Mouse (Mus musculus): ENCODE data around the gene Rps25. TPM values are rescaled to one million over a fixed set of nuclear protein-coding genes. Genes with fewer than 3 reads are reported as not detected.
"Not testable (repeated sequence)": the region's sequence is repeated elsewhere in the genome, so short reads cannot be mapped to it uniquely, and the experiment has no call there.

Gene Rps25
- polyA plus RNA-seq, 1 experiment from 2014 or later = 742 TPM

DNA sequence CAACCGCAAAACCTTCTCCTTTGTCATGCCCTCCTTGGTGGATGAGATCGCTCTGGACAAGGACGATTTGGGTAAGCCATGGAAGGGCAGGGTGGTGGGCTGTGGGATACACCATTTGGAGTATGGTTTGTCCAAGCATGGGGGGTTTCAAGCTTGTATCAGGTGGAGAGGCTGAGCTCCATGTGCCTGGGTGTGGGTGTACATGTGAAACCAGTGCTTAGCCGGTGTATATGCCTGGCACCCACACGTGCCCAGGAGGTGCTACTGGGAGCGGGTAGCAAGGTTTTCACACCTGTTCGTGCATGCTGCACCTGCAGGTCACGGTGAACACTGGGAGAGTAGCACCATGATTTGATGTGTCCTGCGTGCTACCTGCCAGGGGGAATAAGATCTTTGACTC is 8.4 kb upstream of the Rps25 start:
- H3K9ac ChIP-seq (ENCODE audit: low read depth, low read length) = peak overlapping the region; percentile 95; the same call in 1 of the 2 replicates
- WGBS = 81% methylated on average over 9 of the region's 9 CpGs
- no peak for ATAC-seq

DNA sequence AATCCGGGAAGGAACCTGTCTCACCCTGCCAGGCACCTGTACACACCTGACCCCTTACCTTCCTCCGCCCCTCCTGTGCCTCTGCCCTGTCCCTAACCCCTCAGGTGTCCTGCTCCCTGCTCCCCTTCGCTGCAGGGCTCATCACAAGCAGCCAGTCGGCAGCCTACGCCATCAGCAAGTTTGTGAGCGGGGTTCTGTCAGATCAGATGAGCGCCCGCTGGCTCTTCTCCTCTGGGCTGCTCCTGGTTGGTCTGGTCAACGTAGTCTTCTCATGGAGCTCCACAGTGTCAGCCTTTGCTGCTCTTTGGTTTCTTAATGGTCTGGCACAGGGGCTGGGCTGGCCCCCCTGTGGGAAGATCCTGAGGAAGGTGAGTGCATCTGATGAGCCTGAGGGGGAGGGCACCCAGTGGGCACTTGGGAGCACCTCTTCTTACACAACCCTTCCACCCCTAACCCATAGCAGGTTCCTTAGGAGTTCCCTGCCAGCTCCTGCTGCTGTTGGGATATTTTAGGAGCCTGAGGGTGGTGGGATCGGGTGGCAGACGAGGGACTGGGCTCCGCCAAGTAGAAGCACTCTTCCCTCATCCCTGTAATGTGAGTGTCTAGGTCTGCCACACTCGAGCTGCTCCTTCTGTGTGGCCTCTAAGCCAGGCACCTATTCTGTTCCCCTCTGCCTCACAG is 7.7 kb upstream of the Rps25 start:
- peak overlapping the region; percentile 90 for H3K4me2 ChIP-seq (ENCODE audit: low read length)
- WGBS = 85% methylated on average over 13 of the region's 13 CpGs
- H3K27ac ChIP-seq (ENCODE audit: low read depth, low read length) = no peak overlapping the region
- peaks cover 27% of the 10 kb centered on the region for H3K36me3 ChIP-seq (ENCODE audit: control insufficient read depth, insufficient read depth, low read length)
- no peak for ATAC-seq
- no peaks in the 10 kb centered on the region for H3K9me3 ChIP-seq (ENCODE audit: control insufficient read depth, low read length)
- H3K4me1 ChIP-seq (ENCODE audit: control insufficient read depth, insufficient read depth, low read depth, low read length) = peaks cover 19% of the 10 kb centered on the region
- no peaks in the 10 kb centered on the region for H3K27me3 ChIP-seq (replicated peaks; ENCODE audit: control insufficient read depth, insufficient read depth, low read length)
- peak overlapping the region; percentile 26; the same call in 1 of the 2 replicates for H3K9ac ChIP-seq (ENCODE audit: low read depth, low read length)
- H3K4me3 ChIP-seq (ENCODE audit: low read length) = peak overlapping the region; percentile 79

More for the DNA sequence above, 8.4 kb upstream of the Rps25 start:
- Histone ChIP-seq H3K4me3 (ENCODE audit: low read length) (peak overlapping the region; percentile 79), H3K4me1 (ENCODE audit: control insufficient read depth, insufficient read depth, low read depth, low read length) (peaks cover 19% of the 10 kb centered on the region), H3K36me3 (ENCODE audit: control insufficient read depth, insufficient read depth, low read length) (peaks cover 21% of the 10 kb centered on the region), H3K27ac (ENCODE audit: low read depth, low read length) (peak overlapping the region; percentile 55), H3K9me3 (ENCODE audit: control insufficient read depth, low read length) (no peaks in the 10 kb centered on the region), H3K4me2 (ENCODE audit: low read length) (peak overlapping the region; percentile 90), H3K27me3 (replicated peaks; ENCODE audit: control insufficient read depth, insufficient read depth, low read length) (no peaks in the 10 kb centered on the region)

DNA sequence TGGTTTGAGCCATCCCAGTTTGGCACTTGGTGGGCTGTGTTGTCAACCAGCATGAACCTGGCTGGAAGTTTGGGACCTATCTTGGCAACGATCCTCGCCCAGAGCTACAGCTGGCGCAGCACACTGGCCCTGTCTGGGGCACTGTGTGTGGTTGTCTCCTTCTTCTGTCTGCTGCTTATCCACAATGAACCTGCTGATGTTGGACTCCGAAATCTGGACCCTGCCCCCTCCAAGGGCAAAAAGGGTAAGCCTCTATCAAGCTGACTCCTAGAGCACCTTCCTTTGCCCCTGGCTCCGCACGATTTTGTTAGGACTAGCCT is 7.2 kb upstream of the Rps25 start:
- Histone ChIP-seq H3K27me3 (replicated peaks; ENCODE audit: control insufficient read depth, insufficient read depth, low read length) (no peaks in the 10 kb centered on the region), H3K9me3 (ENCODE audit: control insufficient read depth, low read length) (no peaks in the 10 kb centered on the region), H3K4me2 (ENCODE audit: low read length) (peak overlapping the region; percentile 9; the same call in 1 of the 2 replicates), H3K27ac (ENCODE audit: low read depth, low read length) (no peak overlapping the region), H3K9ac (ENCODE audit: low read depth, low read length) (no peak overlapping the region), H3K4me1 (ENCODE audit: control insufficient read depth, insufficient read depth, low read depth, low read length) (peaks cover 19% of the 10 kb centered on the region), H3K36me3 (ENCODE audit: control insufficient read depth, insufficient read depth, low read length) (peaks cover 30% of the 10 kb centered on the region), H3K4me3 (ENCODE audit: low read length) (no peak overlapping the region)
- WGBS = 85% methylated on average over 6 of the region's 6 CpGs
- no peak for ATAC-seq

DNA sequence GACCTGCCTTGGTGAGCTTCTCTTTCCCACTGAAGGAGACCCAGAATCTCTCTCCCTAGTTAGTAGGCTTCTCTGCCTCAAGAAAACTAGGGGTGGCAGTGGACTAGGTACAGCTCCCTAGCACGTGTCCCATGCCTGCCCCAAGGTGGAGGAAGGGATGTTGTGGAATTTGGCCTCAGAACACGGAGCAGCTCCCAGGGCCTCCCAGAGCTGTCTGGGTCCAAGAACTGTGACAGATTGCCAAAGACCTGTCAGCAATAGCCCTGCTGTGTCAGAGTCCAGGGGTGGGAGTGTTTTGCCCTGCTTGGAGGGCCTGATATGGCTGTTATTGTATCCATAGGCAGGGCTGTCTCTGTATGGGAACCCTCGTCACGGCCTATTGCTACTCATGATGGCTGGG is 5.9 kb upstream of the Rps25 start:
- H3K4me1 ChIP-seq (ENCODE audit: control insufficient read depth, insufficient read depth, low read depth, low read length) = peaks cover 26% of the 10 kb centered on the region
- H3K27me3 ChIP-seq (replicated peaks; ENCODE audit: control insufficient read depth, insufficient read depth, low read length) = no peaks in the 10 kb centered on the region
- H3K36me3 ChIP-seq (ENCODE audit: control insufficient read depth, insufficient read depth, low read length) = peaks cover 33% of the 10 kb centered on the region

DNA sequence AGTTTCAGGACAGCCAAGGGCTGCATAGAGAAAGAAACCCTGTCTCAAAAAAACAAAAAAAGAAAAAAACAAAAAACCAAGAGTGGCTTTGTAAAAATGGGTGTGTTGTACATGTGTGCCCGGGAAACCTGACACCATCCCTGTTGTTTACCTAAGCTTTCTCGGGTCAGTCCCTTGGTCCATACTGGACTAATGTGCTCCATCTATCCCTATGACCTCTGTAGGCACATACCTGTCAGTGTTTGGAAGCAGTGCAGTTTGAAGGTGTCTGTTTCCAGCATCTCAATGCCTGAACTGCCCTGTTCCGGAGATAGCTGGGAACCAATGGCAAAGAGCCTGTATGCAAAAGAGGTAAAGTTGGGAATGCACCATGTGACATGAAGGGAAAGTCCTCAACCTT is 1.9 kb upstream of the Rps25 start:
- no peak for ATAC-seq
- no peak overlapping the region for H3K4me2 ChIP-seq (ENCODE audit: low read length)
- 90% methylated on average over 3 of the region's 3 CpGs for WGBS
- H3K27ac ChIP-seq (ENCODE audit: low read depth, low read length) = no peak overlapping the region
- H3K4me3 ChIP-seq (ENCODE audit: low read length) = no peak overlapping the region
- H3K9me3 ChIP-seq (ENCODE audit: control insufficient read depth, low read length) = no peaks in the 10 kb centered on the region
- H3K27me3 ChIP-seq (replicated peaks; ENCODE audit: control insufficient read depth, insufficient read depth, low read length) = no peaks in the 10 kb centered on the region
- H3K36me3 ChIP-seq (ENCODE audit: control insufficient read depth, insufficient read depth, low read length) = peaks cover 41% of the 10 kb centered on the region
- peaks cover 15% of the 10 kb centered on the region for H3K4me1 ChIP-seq (ENCODE audit: control insufficient read depth, insufficient read depth, low read depth, low read length)
- H3K9ac ChIP-seq (ENCODE audit: low read depth, low read length) = no peak overlapping the region

More for the DNA sequence above, 5.9 kb upstream of the Rps25 start:
- H3K9me3 ChIP-seq (ENCODE audit: control insufficient read depth, low read length) = no peaks in the 10 kb centered on the region
- no peak overlapping the region for H3K27ac ChIP-seq (ENCODE audit: low read depth, low read length)
- no peak for ATAC-seq
- no peak overlapping the region for H3K4me3 ChIP-seq (ENCODE audit: low read length)
- no peak overlapping the region for H3K9ac ChIP-seq (ENCODE audit: low read depth, low read length)
- no peak overlapping the region for H3K4me2 ChIP-seq (ENCODE audit: low read length)
- 81% methylated on average over 4 of the region's 4 CpGs for WGBS

DNA sequence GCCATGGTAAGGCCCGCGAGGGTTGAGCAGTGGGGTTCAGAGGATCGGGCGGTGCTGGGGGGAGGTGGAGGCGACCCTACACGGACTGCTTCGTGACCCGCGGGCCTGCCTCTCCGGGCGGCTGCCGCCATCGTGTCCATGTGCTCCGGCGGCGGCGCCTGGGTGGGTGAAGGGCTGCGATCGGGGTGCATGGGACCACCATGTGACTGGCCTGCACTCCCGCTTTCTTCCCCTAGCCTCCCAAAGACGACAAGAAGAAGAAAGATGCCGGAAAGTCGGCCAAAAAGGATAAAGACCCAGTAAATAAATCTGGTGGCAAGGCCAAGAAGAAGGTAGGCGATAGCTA is 786 bp downstream of the Rps25 start:
- Histone ChIP-seq H3K9me3 (ENCODE audit: control insufficient read depth, low read length) (no peaks in the 10 kb centered on the region), H3K27me3 (replicated peaks; ENCODE audit: control insufficient read depth, insufficient read depth, low read length) (no peaks in the 10 kb centered on the region), H3K4me1 (ENCODE audit: control insufficient read depth, insufficient read depth, low read depth, low read length) (peaks cover 15% of the 10 kb centered on the region), H3K36me3 (ENCODE audit: control insufficient read depth, insufficient read depth, low read length) (peaks cover 46% of the 10 kb centered on the region), H3K4me3 (ENCODE audit: low read length) (peak overlapping the region; percentile 55), H3K9ac (ENCODE audit: low read depth, low read length) (peak overlapping the region; percentile 73), H3K27ac (ENCODE audit: low read depth, low read length) (peak overlapping the region; percentile 98), H3K4me2 (ENCODE audit: low read length) (peak overlapping the region; percentile 78)
- ATAC-seq = peak; percentile 49; the same call in 1 of the 2 replicates
- WGBS = 1% methylated on average over 24 of the region's 24 CpGs

DNA sequence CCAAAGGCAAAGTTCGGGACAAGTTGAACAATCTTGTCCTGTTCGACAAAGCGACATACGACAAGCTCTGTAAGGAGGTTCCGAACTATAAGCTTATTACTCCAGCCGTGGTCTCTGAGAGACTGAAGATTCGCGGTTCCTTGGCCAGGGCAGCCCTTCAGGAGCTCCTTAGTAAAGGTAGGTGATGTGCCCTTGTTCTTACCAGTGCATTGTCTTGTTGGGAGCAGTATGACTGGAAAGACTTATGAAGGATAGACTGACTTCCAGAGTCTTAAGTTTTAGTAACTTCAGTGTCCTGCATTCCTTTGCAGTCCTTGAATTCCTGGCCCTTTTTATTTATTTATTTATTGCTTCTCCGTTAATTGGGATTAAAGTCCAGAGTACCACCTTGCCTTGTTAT is 1.8 kb downstream of the Rps25 start:
- Histone ChIP-seq H3K36me3 (ENCODE audit: control insufficient read depth, insufficient read depth, low read length) (peaks cover 48% of the 10 kb centered on the region), H3K4me2 (ENCODE audit: low read length) (peak overlapping the region; percentile 78), H3K4me1 (ENCODE audit: control insufficient read depth, insufficient read depth, low read depth, low read length) (peaks cover 15% of the 10 kb centered on the region), H3K4me3 (ENCODE audit: low read length) (peak overlapping the region; percentile 55)
- not testable (repeated sequence) for H3K9ac ChIP-seq (ENCODE audit: low read depth, low read length); ATAC-seq; H3K27me3 ChIP-seq (replicated peaks; ENCODE audit: control insufficient read depth, insufficient read depth, low read length); H3K9me3 ChIP-seq (ENCODE audit: control insufficient read depth, low read length); H3K27ac ChIP-seq (ENCODE audit: low read depth, low read length)
- 86% methylated on average over 9 of the region's 9 CpGs for WGBS

DNA sequence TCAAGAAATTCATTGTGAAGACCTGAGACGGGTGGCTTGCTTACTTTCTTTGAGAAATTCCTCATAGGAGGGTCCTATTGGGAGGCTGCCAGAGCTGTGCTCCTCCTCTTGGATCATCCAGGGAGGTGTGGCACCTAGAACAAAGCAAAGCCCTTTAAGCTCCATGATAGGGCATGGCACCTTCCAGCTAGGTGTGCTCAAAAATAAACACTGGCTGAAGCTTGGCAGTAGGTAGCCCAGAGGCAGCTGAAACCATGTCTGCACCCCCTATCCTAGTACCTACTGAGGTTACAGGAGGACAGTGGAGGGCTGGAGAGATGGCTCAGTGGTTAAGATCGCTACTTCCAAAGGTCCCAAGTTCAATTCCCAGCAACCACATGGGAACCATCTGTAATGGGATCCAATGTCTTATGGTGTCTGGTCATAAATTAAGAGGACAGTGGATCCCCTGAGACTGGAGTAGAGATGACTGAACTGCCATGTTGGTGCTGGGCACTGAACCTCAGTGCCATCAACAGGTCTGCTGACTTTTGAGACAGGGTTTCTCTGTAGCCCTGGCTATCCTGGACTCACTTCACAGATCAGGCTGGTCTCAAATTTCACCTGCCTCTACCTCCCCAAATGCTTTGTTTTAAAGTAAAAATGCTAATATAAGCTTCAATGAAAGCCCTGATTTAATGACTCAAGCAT is 3.9 kb downstream of the Rps25 start:
- H3K4me1 ChIP-seq (ENCODE audit: control insufficient read depth, insufficient read depth, low read depth, low read length) = peaks cover 11% of the 10 kb centered on the region
- ATAC-seq = no peak
- no peaks in the 10 kb centered on the region for H3K9me3 ChIP-seq (ENCODE audit: control insufficient read depth, low read length)
- H3K27ac ChIP-seq (ENCODE audit: low read depth, low read length) = no peak overlapping the region
- H3K4me3 ChIP-seq (ENCODE audit: low read length) = no peak overlapping the region
- H3K27me3 ChIP-seq (replicated peaks; ENCODE audit: control insufficient read depth, insufficient read depth, low read length) = no peaks in the 10 kb centered on the region
- peaks cover 42% of the 10 kb centered on the region for H3K36me3 ChIP-seq (ENCODE audit: control insufficient read depth, insufficient read depth, low read length)
- H3K9ac ChIP-seq (ENCODE audit: low read depth, low read length) = no peak overlapping the region
- H3K4me2 ChIP-seq (ENCODE audit: low read length) = no peak overlapping the region
- 81% methylated on average over 2 of the region's 2 CpGs for WGBS

DNA sequence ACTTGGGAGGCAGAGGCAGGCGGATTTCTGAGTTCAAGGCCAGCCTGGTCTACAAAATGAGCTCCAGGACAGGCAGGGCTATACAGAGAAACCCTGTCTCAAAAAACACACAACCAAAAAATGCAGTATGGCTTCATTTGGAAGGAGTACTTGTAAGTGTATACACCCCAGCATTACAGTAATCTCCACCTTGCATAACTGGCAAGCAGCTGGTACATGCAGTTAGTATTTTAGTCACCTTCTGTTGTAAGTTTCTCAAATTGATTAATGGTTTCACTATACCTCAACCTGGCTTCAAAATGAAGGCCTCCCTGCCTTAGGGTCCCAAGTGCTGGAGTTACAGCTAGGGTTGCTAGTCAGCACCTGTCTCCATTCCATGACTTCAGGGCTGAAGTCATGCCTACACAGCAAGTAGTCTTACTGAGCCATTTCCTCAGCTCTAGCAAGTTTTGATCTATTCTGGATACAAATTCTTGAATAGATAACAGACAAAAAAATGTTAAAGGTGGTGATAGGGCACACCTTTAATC is 4.7 kb downstream of the Rps25 start:
- Histone ChIP-seq H3K4me1 (ENCODE audit: control insufficient read depth, insufficient read depth, low read depth, low read length) (peaks cover 6% of the 10 kb centered on the region), H3K9ac (ENCODE audit: low read depth, low read length) (no peak overlapping the region), H3K4me3 (ENCODE audit: low read length) (no peak overlapping the region), H3K36me3 (ENCODE audit: control insufficient read depth, insufficient read depth, low read length) (peaks cover 42% of the 10 kb centered on the region), H3K27me3 (replicated peaks; ENCODE audit: control insufficient read depth, insufficient read depth, low read length) (no peaks in the 10 kb centered on the region), H3K27ac (ENCODE audit: low read depth, low read length) (no peak overlapping the region), H3K9me3 (ENCODE audit: control insufficient read depth, low read length) (no peaks in the 10 kb centered on the region), H3K4me2 (ENCODE audit: low read length) (no peak overlapping the region)
- no peak for ATAC-seq
- 75% methylated on average over 1 of the region's 1 CpGs for WGBS
